Mouse (Mus musculus) heart, adult 2 months (tissue): ENCODE data around the gene P2rx4.
A peak's percentile ranks its signal among the peaks of the same experiment; 100 is the strongest.

ENCODE experiments used
- CTCF ChIP-seq: fragments of 200-600 bp; IDR thresholded peaks from 2 replicates; pipeline ENCODE4 v1.8.1; 2022; ENCODE audit warnings: antibody characterized with exemption, mild to moderate bottlenecking, moderate library complexity
- EP300 ChIP-seq: fragments of 200-500 bp; IDR thresholded peaks from 2 replicates; pipeline ENCODE4 v1.6.1; 2011; ENCODE audit warnings: low read depth, low read length, control low read depth; ENCODE audit not compliant: insufficient read depth
- POLR2A ChIP-seq: fragments of 200-500 bp; IDR thresholded peaks from 2 replicates; pipeline ENCODE4 v1.6.1; 2011; ENCODE audit warnings: mild to moderate bottlenecking, low read depth, low read length, control low read depth; ENCODE audit not compliant: insufficient read depth

DNA sequence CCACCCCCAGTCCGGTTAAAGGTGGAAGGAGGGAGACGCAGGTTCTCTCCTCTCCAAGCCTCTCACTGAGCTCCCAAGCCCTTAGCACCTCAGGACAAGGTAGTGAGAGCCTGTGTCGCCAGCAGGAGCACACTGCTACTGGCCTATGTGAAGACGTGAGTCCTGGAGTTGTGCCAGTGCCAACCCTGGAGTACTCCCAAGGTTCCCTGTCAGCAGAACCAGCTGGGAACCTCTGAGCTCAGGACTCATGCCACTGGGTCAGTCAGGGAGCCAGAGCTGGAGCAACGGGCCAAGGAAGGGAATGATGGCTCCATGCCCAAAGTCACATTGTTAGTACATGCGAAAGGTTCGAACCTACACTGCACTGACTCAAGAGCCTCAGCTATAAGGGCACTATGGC lies 49.3 kb downstream of the P2rx4 start:
- no peak for TF ChIP-seq EP300
- peak; percentile 8; the same call in 1 of the 2 replicates for TF ChIP-seq CTCF
- TF ChIP-seq POLR2A = no peak
